Mouse (Mus musculus) regulatory T cell (primary cell): ENCODE data around the gene Prkag1.

Source experiments
- in situ Hi-C: fragments of 300-600 bp; cut with MboI, MseI; formaldehyde crosslinking; loops from one replicate; pipeline ENCODE4 v1.15.1; 2025; ENCODE audit warnings: high pct_unique_total_duplicates

Gene Prkag1

GRCm38 (mm10) chr15:98854214-98854613 lies 22.9 kb upstream of the Prkag1 start:
- in situ Hi-C loops, result loop anchor here (25.0 kb wide), 1 partner anchor 908 kb away; the partner anchor contains the start of gene Cers5

- in situ Hi-C loops, result loop anchor here (25.0 kb wide), 1 partner anchor 909 kb away; the partner anchor contains the start of gene Cers5
Observed at GRCm38 (mm10) chr15:98853161-98853937, 22.0 kb upstream of the Prkag1 start.

- in situ Hi-C loops, result loop anchor here (25.0 kb wide), 1 partner anchor 910 kb away; the partner anchor contains the start of gene Cers5
Observed at GRCm38 (mm10) chr15:98852733-98853132, 21.4 kb upstream of the Prkag1 start.

- in situ Hi-C loops, result loop anchor here (25.0 kb wide), 1 partner anchor 910 kb away; the partner anchor contains the start of gene Cers5
Observed at GRCm38 (mm10) chr15:98852071-98852470, 20.8 kb upstream of the Prkag1 start.

- in situ Hi-C loops, result loop anchor here (25.0 kb wide), 1 partner anchor 911 kb away; the partner anchor contains the start of gene Cers5
Observed at GRCm38 (mm10) chr15:98851229-98851818, 20.0 kb upstream of the Prkag1 start.

- in situ Hi-C loops, result loop anchor here (25.0 kb wide), 1 partner anchor 912 kb away; the partner anchor contains the start of gene Cers5
Observed at GRCm38 (mm10) chr15:98850668-98851067, 19.3 kb upstream of the Prkag1 start.

- in situ Hi-C loops, result loop anchor here (25.0 kb wide), 1 partner anchor 912 kb away; the partner anchor contains the start of gene Cers5
Observed at GRCm38 (mm10) chr15:98849956-98850600, 18.8 kb upstream of the Prkag1 start.

GRCm38 (mm10) chr15:98849165-98849564 lies 17.8 kb upstream of the Prkag1 start:
- in situ Hi-C loops, result no loop called here

- in situ Hi-C loops, result no loop called here
Observed at GRCm38 (mm10) chr15:98846140-98846539, 14.8 kb upstream of the Prkag1 start.

GRCm38 (mm10) chr15:98845149-98845548 lies 13.8 kb upstream of the Prkag1 start:
- in situ Hi-C loops, result no loop called here

GRCm38 (mm10) chr15:98843595-98844223 lies 12.4 kb upstream of the Prkag1 start:
- in situ Hi-C loops, result no loop called here

- in situ Hi-C loops, result no loop called here
Observed at GRCm38 (mm10) chr15:98839671-98840585, 8.6 kb upstream of the Prkag1 start.

- in situ Hi-C loops, result no loop called here
Observed at GRCm38 (mm10) chr15:98839161-98839560, 7.8 kb upstream of the Prkag1 start.

- in situ Hi-C loops, result no loop called here
Observed at GRCm38 (mm10) chr15:98837743-98838103, 6.4 kb upstream of the Prkag1 start.

- in situ Hi-C loops, result no loop called here
Observed at GRCm38 (mm10) chr15:98837006-98837742, 5.9 kb upstream of the Prkag1 start.

GRCm38 (mm10) chr15:98835291-98835690 lies 4.0 kb upstream of the Prkag1 start:
- in situ Hi-C loops, result no loop called here

GRCm38 (mm10) chr15:98834059-98834458 lies 2.7 kb upstream of the Prkag1 start:
- in situ Hi-C loops, result no loop called here

GRCm38 (mm10) chr15:98833281-98833680 lies 2.0 kb upstream of the Prkag1 start:
- in situ Hi-C loops, result no loop called here

- in situ Hi-C loops, result no loop called here
Observed at GRCm38 (mm10) chr15:98832161-98833058, 1.1 kb upstream of the Prkag1 start.
